Mouse (Mus musculus): ENCODE data around the gene Axdnd1. TPM values are rescaled to one million over a fixed set of nuclear protein-coding genes. Genes with fewer than 3 reads are reported as not detected.
"Not testable (repeated sequence)": the region's sequence is repeated elsewhere in the genome, so short reads cannot be mapped to it uniquely, and the experiment has no call there.

Gene Axdnd1
- total RNA-seq, 2 experiments from 2014 or later = 0.36 to 1.1 TPM

DNA sequence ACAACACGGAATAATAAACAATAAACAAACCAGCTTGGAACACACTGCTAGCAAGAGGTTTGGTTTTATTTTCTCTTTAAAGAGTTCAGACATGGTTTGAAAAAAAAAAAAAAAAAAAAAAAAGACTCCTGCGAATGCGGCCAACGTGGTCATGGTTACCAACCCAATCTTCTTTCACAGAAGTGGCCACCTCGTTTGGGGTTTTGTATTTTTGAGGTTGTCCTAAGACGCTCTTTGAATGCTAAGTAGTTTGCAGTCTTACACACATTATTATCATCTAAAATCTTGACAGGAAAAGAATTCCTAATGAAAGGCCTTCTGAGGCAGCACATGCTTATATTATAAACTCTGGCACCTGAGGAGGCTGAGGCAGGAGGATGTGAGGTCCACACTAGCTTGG lies 7.5 kb upstream of the Axdnd1 start:
- no peak for TF ChIP-seq CTCF (IDR thresholded peaks at IDR 0.05)
- DNase-seq (ENCODE audit: extremely low spot score in 1 of 2, low spot score in 2 of 2) = no peak
- intact Hi-C loops (cut with DNase I) = no loop called here
- Histone ChIP-seq H3K27ac (peak overlapping the region; percentile 24; the same call in 1 of the 2 replicates), H3K4me3 (no peak overlapping the region)

DNA sequence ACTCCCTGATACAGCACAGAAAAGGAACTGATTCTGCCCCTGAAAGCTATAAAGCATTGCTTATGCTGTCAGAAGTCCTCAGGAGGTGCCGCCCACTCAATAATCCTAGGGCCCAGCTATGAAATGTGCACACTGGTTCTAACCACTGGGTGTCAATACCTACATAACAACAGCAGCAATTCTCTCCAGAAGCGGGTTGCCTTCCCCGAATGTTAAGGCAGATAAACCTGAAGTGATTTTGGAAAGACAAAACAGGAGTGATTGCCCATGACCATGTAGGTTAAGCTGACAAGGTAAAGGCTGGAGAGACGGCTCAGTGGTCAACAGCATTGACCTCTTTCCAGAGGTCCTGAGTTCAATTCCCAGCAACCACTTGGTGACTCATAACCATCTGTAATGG lies 4.8 kb upstream of the Axdnd1 start:
- no peak for DNase-seq (ENCODE audit: extremely low spot score in 1 of 2, low spot score in 2 of 2)
- Histone ChIP-seq H3K27ac (no peak overlapping the region), H3K4me3 (no peak overlapping the region)
- intact Hi-C loops (cut with DNase I) = no loop called here
- TF ChIP-seq CTCF (IDR thresholded peaks at IDR 0.05) = no peak

DNA sequence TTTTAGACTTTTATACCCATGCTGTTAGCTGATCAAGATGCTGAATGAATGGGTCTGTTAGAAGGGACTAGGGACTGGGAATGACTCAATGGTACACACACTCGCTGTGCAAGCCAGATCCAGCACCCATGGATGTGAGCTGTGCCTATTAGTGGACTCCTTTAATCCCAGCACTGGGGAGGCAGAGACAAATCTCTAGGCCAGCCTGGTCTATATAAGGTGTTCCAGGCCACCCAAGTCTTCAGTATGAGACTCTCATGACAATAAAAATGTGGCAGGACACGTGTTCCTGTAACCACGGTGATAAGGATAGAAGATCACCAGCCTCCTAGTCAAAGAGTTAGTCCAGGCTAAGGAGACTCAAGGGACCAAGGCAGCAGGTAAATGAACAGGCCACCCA lies 3.1 kb upstream of the Axdnd1 start:
- Histone ChIP-seq H3K27ac (no peak overlapping the region), H3K4me3 (no peak overlapping the region)
- intact Hi-C loops (cut with DNase I) = no loop called here
- DNase-seq (ENCODE audit: extremely low spot score in 1 of 2, low spot score in 2 of 2) = no peak
- TF ChIP-seq CTCF (IDR thresholded peaks at IDR 0.05) = no peak

DNA sequence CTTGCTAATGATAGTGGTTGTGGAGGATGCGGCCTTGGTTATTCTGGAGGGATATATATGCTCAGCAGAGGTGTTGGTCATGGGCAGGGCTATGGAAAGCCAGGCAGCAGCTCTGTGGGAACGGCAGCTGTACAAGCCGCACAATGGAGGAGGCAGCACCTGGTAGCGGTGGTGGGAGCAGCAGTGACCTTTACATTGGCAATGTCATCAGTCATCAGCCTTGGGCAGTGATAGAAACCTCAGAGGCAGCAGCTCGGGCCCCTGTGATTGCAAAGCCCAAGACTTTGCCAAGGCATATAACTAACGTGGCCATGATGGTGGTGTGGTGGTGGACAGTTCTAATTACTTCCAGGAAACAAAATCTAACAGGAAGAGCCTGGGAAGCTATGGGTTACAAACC lies 2.5 kb upstream of the Axdnd1 start:
- intact Hi-C loops (cut with DNase I) = no loop called here
- no peak for TF ChIP-seq CTCF (IDR thresholded peaks at IDR 0.05)

DNA sequence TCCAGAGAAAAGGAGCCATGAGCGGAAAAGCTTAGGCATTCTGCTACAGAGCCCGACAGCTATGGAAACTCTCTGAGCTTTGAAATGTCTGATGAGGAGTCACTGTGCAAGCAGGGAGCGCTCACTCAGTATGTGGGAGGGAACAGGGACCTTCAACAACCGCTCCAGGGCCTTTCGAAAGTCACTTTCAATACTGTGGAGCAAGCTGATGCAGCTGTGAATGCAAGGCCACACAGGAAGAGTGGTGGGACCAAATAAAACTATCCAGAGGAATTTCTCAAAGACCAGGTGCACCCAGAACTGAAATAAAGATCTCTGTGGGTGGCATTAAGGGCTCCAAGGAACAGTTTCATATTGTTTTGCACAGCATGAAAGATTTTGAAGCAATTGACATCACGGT lies 1.9 kb upstream of the Axdnd1 start:
- no peak for DNase-seq (ENCODE audit: extremely low spot score in 1 of 2, low spot score in 2 of 2)
- intact Hi-C loops (cut with DNase I) = no loop called here
- no peak for TF ChIP-seq CTCF (IDR thresholded peaks at IDR 0.05)
- Histone ChIP-seq H3K4me3 (no peak overlapping the region), H3K27ac (no peak overlapping the region)

More for the DNA sequence above, 2.5 kb upstream of the Axdnd1 start:
- no peak overlapping the region for H3K4me3 ChIP-seq
- DNase-seq (ENCODE audit: extremely low spot score in 1 of 2, low spot score in 2 of 2) = no peak
- H3K27ac ChIP-seq = no peak overlapping the region

DNA sequence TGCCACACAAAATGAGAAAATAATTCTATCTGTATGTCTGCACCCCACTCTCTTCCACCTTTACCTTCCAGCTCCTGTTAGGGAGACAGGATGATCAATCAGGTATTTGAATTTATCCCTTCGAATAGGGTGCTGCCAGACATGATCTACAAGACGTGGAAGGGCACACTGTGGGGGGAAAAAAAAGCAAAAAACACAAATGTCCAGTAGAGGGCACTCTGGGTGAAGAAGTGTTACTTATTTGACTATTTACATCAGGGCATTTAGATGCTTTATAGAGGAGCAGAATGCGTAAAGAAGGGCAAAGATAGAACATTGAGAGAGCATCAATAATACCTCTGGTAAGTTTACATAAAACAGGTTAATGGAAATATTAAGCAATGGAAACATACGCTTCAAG lies 2.8 kb downstream of the Axdnd1 start:
- peak in 1 of 2 experiments; percentile 32 for DNase-seq (ENCODE audit: extremely low spot score in 1 of 2, low spot score in 2 of 2)
- intact Hi-C loops (cut with DNase I) = loop anchor here (1.0 kb wide), 1 partner anchor 122 kb away; no protein-coding TSS in a partner anchor
- Histone ChIP-seq H3K27ac (no peak overlapping the region), H3K4me3 (no peak overlapping the region)
- TF ChIP-seq CTCF (IDR thresholded peaks at IDR 0.05) = peak; percentile 76

GRCm38 (mm10) chr1:156408521-156408920 lies 12.4 kb downstream of the Axdnd1 start:
- Histone ChIP-seq H3K27ac (no peak overlapping the region), H3K4me3 (no peak overlapping the region)
- intact Hi-C loops (cut with DNase I) = no loop called here
- DNase-seq (ENCODE audit: extremely low spot score in 1 of 2, low spot score in 2 of 2) = no peak
- TF ChIP-seq CTCF (IDR thresholded peaks at IDR 0.05) = no peak

- no peak overlapping the region for H3K27ac ChIP-seq
- intact Hi-C loops (cut with DNase I) = no loop called here
- no peak overlapping the region for H3K4me3 ChIP-seq
- no peak for TF ChIP-seq CTCF (IDR thresholded peaks at IDR 0.05)
- no peak for DNase-seq (ENCODE audit: extremely low spot score in 1 of 2, low spot score in 2 of 2)
Observed at GRCm38 (mm10) chr1:156408004-156408403, 13.0 kb downstream of the Axdnd1 start.

GRCm38 (mm10) chr1:156403251-156403650 lies 17.7 kb downstream of the Axdnd1 start:
- H3K27ac ChIP-seq = no peak overlapping the region
- H3K4me3 ChIP-seq = no peak overlapping the region
- TF ChIP-seq CTCF (IDR thresholded peaks at IDR 0.05) = no peak
- intact Hi-C loops (cut with DNase I) = loop anchor here (5.0 kb wide), 1 partner anchor 81 kb away; no protein-coding TSS in a partner anchor
- DNase-seq (ENCODE audit: extremely low spot score in 1 of 2, low spot score in 2 of 2) = no peak

DNA sequence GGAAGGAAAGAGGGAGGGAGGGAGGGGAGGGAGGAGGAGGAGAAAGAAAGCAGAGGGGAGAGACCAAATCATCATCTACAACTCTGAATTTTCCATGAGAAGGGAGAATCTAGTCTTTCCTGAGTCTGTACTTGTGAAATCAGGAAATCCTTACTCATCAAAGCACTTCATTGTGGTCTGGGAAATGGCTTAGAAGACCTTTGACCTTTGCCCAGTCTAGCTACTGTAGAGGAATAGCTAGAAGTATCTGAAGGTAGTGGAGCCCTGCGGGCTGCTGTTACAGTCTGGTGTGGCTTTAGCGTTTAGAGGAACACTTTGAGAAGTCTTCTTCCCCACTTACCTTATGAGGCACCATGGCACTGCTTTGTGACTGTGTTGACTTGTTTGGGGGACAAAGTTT lies 18.5 kb downstream of the Axdnd1 start:
- intact Hi-C loops (cut with DNase I) = loop anchor here (5.0 kb wide), 1 partner anchor 80 kb away; no protein-coding TSS in a partner anchor
- DNase-seq (ENCODE audit: extremely low spot score in 1 of 2, low spot score in 2 of 2) = no peak
- Histone ChIP-seq H3K4me3 (no peak overlapping the region), H3K27ac (no peak overlapping the region)
- no peak for TF ChIP-seq CTCF (IDR thresholded peaks at IDR 0.05)

- not testable (repeated sequence) for DNase-seq (ENCODE audit: extremely low spot score in 1 of 2, low spot score in 2 of 2); H3K4me3 ChIP-seq; H3K27ac ChIP-seq
- intact Hi-C loops (cut with DNase I) = loop anchor here (5.0 kb wide), 1 partner anchor 78 kb away; no protein-coding TSS in a partner anchor
Observed at GRCm38 (mm10) chr1:156400159-156400558, 20.8 kb downstream of the Axdnd1 start.

- intact Hi-C loops (cut with DNase I) = no loop called here
- Histone ChIP-seq H3K4me3 (no peak overlapping the region), H3K27ac (no peak overlapping the region)
- TF ChIP-seq CTCF (IDR thresholded peaks at IDR 0.05) = no peak
- no peak for DNase-seq (ENCODE audit: extremely low spot score in 1 of 2, low spot score in 2 of 2)
Observed at GRCm38 (mm10) chr1:156393148-156393547, 27.8 kb downstream of the Axdnd1 start.

- Histone ChIP-seq H3K27ac (no peak overlapping the region), H3K4me3 (no peak overlapping the region)
- no peak for DNase-seq (ENCODE audit: extremely low spot score in 1 of 2, low spot score in 2 of 2)
- TF ChIP-seq CTCF (IDR thresholded peaks at IDR 0.05) = no peak
- intact Hi-C loops (cut with DNase I) = no loop called here
Observed at GRCm38 (mm10) chr1:156386880-156387279, 34.1 kb downstream of the Axdnd1 start.

All from left cerebral cortex, adult 2 months (tissue).